Mouse (Mus musculus) erythroblast, embryonic 14.5 days (primary cell): ENCODE data around the gene Ehd1.

Experiments
- GATA1 ChIP-seq: IDR thresholded peaks from 2 replicates; pipeline ENCODE4 v1.6.1; 2012; ENCODE audit warnings: low read length, inconsistent platforms, mixed read lengths
- TAL1 ChIP-seq: IDR thresholded peaks from 3 replicates; pipeline ENCODE4 v1.6.1; 2012; ENCODE audit warnings: low read length, inconsistent platforms, mixed read lengths

DNA sequence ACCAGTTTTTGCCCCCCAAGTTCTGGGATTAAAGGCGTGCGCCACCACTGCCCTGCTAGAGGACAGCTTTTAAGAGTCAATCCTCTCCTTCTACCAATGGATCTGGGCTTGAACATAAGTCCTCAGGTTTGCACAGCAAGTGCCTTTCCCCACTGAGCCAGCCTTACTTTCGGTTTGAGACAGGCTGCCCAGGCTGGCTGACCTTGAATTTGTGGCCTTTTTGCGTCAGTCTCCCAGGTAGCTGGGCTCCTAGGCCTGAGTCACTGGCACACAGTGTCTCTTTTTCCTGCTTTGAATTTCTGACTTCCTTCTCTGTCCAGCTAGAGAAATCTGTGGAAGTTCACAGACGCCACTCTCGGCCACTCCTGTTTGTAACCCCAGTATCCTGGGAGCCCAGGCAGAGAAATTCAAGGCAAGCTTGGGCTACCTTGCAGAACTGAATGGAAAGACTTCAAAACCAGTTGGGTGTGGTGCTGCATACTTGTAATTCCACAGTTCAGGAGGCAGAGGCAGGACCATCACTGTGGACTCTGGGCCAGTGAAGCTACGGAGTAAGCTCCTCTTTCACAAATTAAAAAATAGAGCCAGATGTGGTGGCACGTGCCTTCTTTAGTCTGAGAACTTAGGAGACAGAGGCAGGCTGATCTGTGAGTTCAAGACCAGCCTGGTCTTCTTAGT is 6.6 kb upstream of the Ehd1 start:
- TF ChIP-seq GATA1 = no peak
- TF ChIP-seq TAL1 = no peak
